Mouse (Mus musculus) lung, adult 2 months (tissue): ENCODE data around the gene Ttc39a. TPM values are rescaled to one million over a fixed set of nuclear protein-coding genes. Genes with fewer than 3 reads are reported as not detected.

Experiments used
- DNase-seq: peaks from one replicate; pipeline ENCODE4 v3.0.0; 2022
- H3K4me1 ChIP-seq: fragments of 200-500 bp; 2 replicates; pipeline ENCODE4 v1.6.1; 2011; ENCODE audit warnings: low read length; ENCODE audit not compliant: control insufficient read depth, insufficient read depth
- H3K4me3 ChIP-seq: fragments of 200-500 bp; replicated peaks from 2 replicates; pipeline ENCODE3; 2011; ENCODE audit warnings: low read depth, mild to moderate bottlenecking, control low read depth, low read length; ENCODE audit errors: extremely low read depth
- CTCF ChIP-seq: fragments of 200-500 bp; IDR thresholded peaks from 2 replicates; pipeline ENCODE4 v1.5.1; 2011; ENCODE audit warnings: mild to moderate bottlenecking, low read length, control low read depth; ENCODE audit not compliant: insufficient read depth
- POLR2A ChIP-seq: fragments of 200-500 bp; IDR thresholded peaks from 2 replicates; pipeline ENCODE4 v1.6.1; 2011; ENCODE audit warnings: low read depth, mild to moderate bottlenecking, control low read depth, low read length, borderline replicate concordance; ENCODE audit errors: extremely low read depth
- WGBS: fragments of 180-500 bp; shearing (Covaris S2); methylation state at CpG from one replicate; pipeline ENCODE4 v1.1.7; 2018; 5-methylcytosine and 5-hydroxymethylcytosine counted together
- polyA plus RNA-seq: library from polyadenylated mRNA; depleted of rRNA; stranded (reverse); fragments of >200 nt; gene quantifications from 2 replicates; pipeline ENCODE4 v1.2.3, GENCODE M21; 2012

Gene Ttc39a
- polyA plus RNA-seq, 1 experiment: 16.4 TPM

GRCm38 (mm10) chr4:109433641-109434040, 27.2 kb downstream of the Ttc39a start:
- no peak for TF ChIP-seq CTCF
- TF ChIP-seq POLR2A: no peak
- Histone ChIP-seq H3K4me1 (peaks cover 3% of the 10 kb centered on the region), H3K4me3 (no peak overlapping the region)
- WGBS: 52% methylated on average over 6 of the region's 6 CpGs
- DNase-seq: peak; percentile 63

GRCm38 (mm10) chr4:109434256-109434655, 27.8 kb downstream of the Ttc39a start:
- TF ChIP-seq CTCF (no peak), POLR2A (no peak)
- WGBS: 96% methylated on average over 1 of the region's 1 CpGs
- Histone ChIP-seq H3K4me3 (no peak overlapping the region), H3K4me1 (peaks cover 3% of the 10 kb centered on the region)
- DNase-seq: no peak

DNA sequence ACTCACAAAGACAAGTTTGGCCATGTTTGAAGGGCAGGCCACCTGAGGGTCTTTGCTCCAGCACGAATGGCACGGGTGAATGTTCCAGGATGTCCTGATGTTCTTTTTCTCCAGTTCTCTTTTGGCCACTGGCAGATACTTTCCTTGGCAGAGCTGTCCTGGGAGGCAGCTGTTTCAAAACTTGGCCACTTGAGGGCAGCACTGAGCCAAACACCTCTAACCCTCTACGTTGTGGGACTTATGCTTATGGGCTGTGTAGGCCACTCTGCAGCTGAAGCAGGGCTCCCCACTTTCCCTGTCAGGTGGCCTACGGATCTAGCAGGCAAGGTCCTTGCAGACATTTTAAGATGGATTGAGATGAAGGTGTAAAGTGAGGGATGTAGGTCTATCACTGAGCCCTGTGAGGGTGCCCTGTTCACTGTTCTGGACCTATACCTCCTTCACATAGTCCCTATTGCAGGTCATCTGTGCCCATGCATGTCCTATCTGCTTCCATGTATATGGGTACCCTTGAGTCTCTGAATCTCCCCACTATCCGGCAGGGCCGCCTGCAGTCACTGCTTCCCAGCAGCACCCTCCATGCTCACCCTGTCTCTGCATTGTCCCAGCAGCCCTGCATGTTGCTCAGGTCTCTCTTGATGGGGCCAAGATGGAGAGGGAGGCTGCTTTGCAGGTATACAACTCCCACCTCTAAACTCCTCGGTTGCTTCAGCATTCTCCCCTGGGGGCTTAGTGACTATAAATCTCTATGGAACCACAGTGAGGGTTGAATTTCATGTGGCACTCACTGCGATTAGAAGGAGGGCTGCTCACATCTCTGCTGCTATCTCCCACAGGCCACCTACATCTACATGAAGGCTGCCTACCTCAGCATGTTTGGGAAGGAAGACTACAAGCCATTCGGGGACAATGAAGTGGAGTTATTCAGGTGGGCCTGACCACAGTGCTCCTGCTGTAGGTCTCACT, 31.8 kb downstream of the Ttc39a start:
- TF ChIP-seq POLR2A (no peak), CTCF (peak; percentile 89)
- H3K4me1 ChIP-seq: no peaks in the 10 kb centered on the region; the same call in 1 of the 2 replicates
- 50% methylated on average over 9 of the region's 9 CpGs for WGBS
- DNase-seq: peak; percentile 65
- H3K4me3 ChIP-seq: no peak overlapping the region

- Histone ChIP-seq H3K4me1 (no peaks in the 10 kb centered on the region), H3K4me3 (no peak overlapping the region)
- no peak for DNase-seq
- 79% methylated on average over 8 of the region's 8 CpGs for WGBS
- TF ChIP-seq CTCF: no peak
- TF ChIP-seq POLR2A: no peak
Observed at GRCm38 (mm10) chr4:109439101-109439500, 32.7 kb downstream of the Ttc39a start.

DNA sequence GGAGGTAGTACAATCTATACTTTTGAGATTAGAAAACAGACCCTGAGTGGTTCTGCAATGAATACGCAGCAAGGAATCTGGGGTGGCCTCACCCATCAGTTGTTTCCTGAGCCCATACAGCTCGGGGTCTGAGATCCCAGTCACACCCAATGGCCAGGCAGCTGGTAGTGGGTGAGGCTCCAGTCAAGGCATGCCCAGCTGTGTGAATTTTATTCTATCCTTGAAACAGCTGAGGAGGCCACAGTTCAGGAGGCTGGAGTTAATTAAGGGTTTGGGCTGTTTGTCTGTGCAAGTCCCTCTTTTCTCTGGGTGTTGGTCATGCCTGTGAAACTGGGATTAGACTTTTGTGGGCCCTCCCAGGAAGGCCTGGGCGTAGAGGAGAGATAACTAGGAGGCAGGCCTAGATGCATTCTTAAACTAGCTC, 33.4 kb downstream of the Ttc39a start:
- Histone ChIP-seq H3K4me1 (no peaks in the 10 kb centered on the region), H3K4me3 (no peak overlapping the region)
- 50% methylated on average over 3 of the region's 3 CpGs for WGBS
- no peak for TF ChIP-seq POLR2A
- TF ChIP-seq CTCF: no peak
- no peak for DNase-seq

- Histone ChIP-seq H3K4me3 (no peak overlapping the region), H3K4me1 (peaks cover 3% of the 10 kb centered on the region; the same call in 1 of the 2 replicates)
- DNase-seq: no peak
- WGBS: 95% methylated on average over 5 of the region's 5 CpGs
- no peak for TF ChIP-seq CTCF
- no peak for TF ChIP-seq POLR2A
Observed at GRCm38 (mm10) chr4:109440381-109440780, 34.0 kb downstream of the Ttc39a start.

DNA sequence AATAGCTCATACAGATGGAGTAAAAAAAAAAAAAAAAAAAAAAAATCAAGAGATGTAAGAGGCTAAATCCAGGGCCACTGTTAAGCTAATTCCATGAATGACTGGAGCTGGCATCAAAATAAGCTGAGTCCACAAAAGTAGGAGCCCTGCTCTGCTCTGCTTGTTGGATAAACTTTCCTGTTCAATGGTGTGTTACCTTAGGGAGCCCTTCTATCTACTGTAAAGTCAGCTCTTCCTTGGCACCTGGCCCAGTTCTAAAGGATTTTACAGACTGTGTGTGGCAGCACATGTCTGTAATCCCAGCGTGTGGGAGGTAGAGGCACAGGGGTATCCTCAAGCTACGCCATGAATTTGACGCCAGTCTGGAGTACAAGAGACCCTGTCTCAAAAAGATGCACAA, 34.6 kb downstream of the Ttc39a start:
- no peak for DNase-seq
- H3K4me1 ChIP-seq: peaks cover 4% of the 10 kb centered on the region; the same call in 1 of the 2 replicates
- TF ChIP-seq POLR2A: no peak
- WGBS: 97% methylated on average over 3 of the region's 3 CpGs
- no peak overlapping the region for H3K4me3 ChIP-seq

DNA sequence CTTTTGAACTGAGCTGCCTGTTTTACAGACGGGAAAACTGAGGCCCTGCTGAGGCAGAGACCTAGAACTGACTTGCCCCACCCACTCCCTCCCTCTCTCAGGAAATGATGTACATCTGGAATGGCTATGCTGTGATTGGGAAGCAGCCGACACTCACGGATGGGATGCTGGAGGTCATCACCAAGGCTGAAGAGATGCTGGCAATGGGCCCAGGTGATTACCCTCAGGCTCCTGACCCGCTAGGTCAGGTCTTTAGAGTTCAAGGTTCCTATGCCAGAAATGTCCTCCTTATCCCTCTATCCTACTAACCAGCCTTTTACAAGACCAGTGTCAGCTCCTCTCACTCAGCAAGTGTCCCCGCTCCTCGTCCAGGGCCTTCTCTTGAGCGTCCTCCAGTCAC, 35.7 kb downstream of the Ttc39a start:
- Histone ChIP-seq H3K4me3 (no peak overlapping the region), H3K4me1 (peaks cover 4% of the 10 kb centered on the region; the same call in 1 of the 2 replicates)
- TF ChIP-seq CTCF: no peak
- no peak for TF ChIP-seq POLR2A
- 72% methylated on average over 7 of the region's 7 CpGs for WGBS
- DNase-seq: no peak

GRCm38 (mm10) chr4:109442649-109443048, 36.2 kb downstream of the Ttc39a start:
- Histone ChIP-seq H3K4me3 (no peak overlapping the region), H3K4me1 (peaks cover 4% of the 10 kb centered on the region; the same call in 1 of the 2 replicates)
- 62% methylated on average over 4 of the region's 4 CpGs for WGBS
- DNase-seq: no peak
- no peak for TF ChIP-seq CTCF

GRCm38 (mm10) chr4:109444471-109444870, 38.0 kb downstream of the Ttc39a start:
- WGBS: 66% methylated on average over 6 of the region's 6 CpGs
- TF ChIP-seq CTCF: no peak
- no peak for TF ChIP-seq POLR2A

More at GRCm38 (mm10) chr4:109444471-109444870, 38.0 kb downstream of the Ttc39a start:
- Histone ChIP-seq H3K4me1 (peaks cover 4% of the 10 kb centered on the region), H3K4me3 (no peak overlapping the region)
- DNase-seq: no peak
